Mouse (Mus musculus) neural tube, embryonic 13.5 days (tissue): ENCODE data around the gene Cd3e. TPM values are rescaled to one million over a fixed set of nuclear protein-coding genes. Genes with fewer than 3 reads are reported as not detected.
A peak's percentile ranks its signal among the peaks of the same experiment; 100 is the strongest.

Experiments used
- ATAC-seq: fragments of 200-750 bp; cut with Nextera tagmentation; 2 replicates; pipeline ENCODE4 v1.8.0; 2017; ENCODE audit warnings: low read depth, mild to moderate bottlenecking, moderate TSS enrichment, moderate library complexity
- H3K27ac ChIP-seq: fragments of 300-500 bp; sonication (generic); replicated peaks from 2 replicates; pipeline ENCODE4 v1.5.1; 2015; ENCODE audit warnings: moderate library complexity, mild to moderate bottlenecking, inconsistent platforms
- H3K27me3 ChIP-seq: fragments of 300-500 bp; sonication (generic); 2 replicates; pipeline ENCODE4 v1.6.1; 2015; ENCODE audit warnings: mild to moderate bottlenecking, inconsistent platforms
- H3K36me3 ChIP-seq: fragments of 300-500 bp; sonication (generic); 2 replicates; pipeline ENCODE4 v1.6.1; 2015; ENCODE audit warnings: mild to moderate bottlenecking, inconsistent platforms
- H3K4me1 ChIP-seq: fragments of 300-500 bp; sonication (generic); replicated peaks from 2 replicates; pipeline ENCODE4 v1.6.1; 2015; ENCODE audit warnings: inconsistent platforms
- H3K4me2 ChIP-seq: fragments of 300-500 bp; sonication (generic); 2 replicates; pipeline ENCODE4 v1.6.1; 2015; ENCODE audit warnings: inconsistent platforms, mild to moderate bottlenecking, moderate library complexity
- H3K4me3 ChIP-seq: fragments of 300-500 bp; sonication (generic); 2 replicates; pipeline ENCODE4 v1.5.1; 2015; ENCODE audit warnings: mild to moderate bottlenecking, inconsistent platforms
- H3K9ac ChIP-seq: fragments of 300-500 bp; sonication (generic); 2 replicates; pipeline ENCODE4 v1.6.1; 2015; ENCODE audit warnings: moderate library complexity, mild to moderate bottlenecking, inconsistent platforms
- H3K9me3 ChIP-seq: fragments of 300-500 bp; sonication (generic); 2 replicates; pipeline ENCODE4 v1.6.1; 2016; ENCODE audit warnings: inconsistent platforms
- WGBS: fragments of 180-500 bp; shearing (Covaris S2); methylation state at CpG from one replicate; pipeline ENCODE4 v1.1.7; 2015; 5-methylcytosine and 5-hydroxymethylcytosine counted together
- polyA plus RNA-seq: library from polyadenylated mRNA; unstranded; fragments of >200 nt; fragmentation: Nextera tagmentation; extraction: Ambion mirVana; gene quantifications from 2 replicates; pipeline ENCODE4 v1.2.1, GENCODE M21; 2015

The Cd3e gene
- 0.32 TPM in 1 of 2 replicates, not detected in the other for polyA plus RNA-seq

DNA sequence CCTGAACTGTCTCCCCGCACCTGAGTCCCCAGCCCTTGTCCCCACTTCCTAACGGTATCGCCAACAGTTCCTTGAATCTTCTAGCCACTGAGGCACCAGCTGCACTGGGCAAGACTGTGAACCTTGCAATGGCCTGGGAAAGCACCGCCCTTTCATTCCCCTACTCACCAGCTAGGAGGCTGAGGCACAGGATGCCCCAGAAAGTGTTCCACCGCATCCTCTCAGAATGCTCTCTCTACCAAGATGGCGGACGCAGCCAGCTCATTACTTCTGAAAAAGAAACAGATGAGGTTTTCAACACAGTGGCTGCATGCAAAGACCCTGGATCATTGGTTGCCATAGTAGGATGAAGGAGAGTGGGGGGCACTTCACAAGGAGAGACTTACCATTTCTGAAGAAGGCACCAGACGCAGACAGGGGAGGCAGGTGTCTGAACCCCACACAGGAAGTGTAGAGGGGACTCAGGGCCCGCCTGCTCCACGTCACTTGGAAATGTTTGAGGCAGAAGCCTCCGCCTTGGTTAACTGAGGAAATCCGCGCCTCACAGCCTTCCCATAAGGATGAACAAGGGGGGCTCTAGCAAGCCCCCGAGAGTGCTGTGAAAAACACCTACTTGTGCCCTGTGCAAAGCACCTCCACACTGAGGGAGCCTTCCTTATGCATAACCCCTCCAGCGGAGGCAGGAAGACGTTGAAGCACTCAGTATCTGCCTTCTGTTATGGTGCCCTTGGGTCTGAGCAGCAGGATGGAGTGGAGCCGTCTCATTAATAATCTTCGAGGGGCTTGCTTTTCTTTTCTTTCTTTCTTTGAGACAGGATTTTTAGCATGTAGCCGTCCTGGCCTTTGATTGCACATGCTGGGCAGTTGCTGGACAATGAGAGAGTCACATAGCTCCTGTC, at the start of gene Cd3e:
Gene Cd3e (minus strand): TSS at position 448 of the 899 bp plus-strand sequence.
- H3K36me3 ChIP-seq = no peaks in the 10 kb centered on the region
- no peaks in the 10 kb centered on the region for H3K9me3 ChIP-seq
- H3K27ac ChIP-seq = no peak within 1 kb of the TSS
- no peaks in the 10 kb centered on the region for H3K4me1 ChIP-seq
- no peak within 1 kb of the TSS for H3K4me2 ChIP-seq
- WGBS = 86% methylated on average over 19 of the region's 19 CpGs
- no peak for ATAC-seq
- no peak within 1 kb of the TSS for H3K4me3 ChIP-seq
- no peak within 1 kb of the TSS for H3K9ac ChIP-seq
- no peaks in the 10 kb centered on the region for H3K27me3 ChIP-seq

GRCm38 (mm10) chr9:45058304-45058940, 49.0 kb upstream of the Cd3e start:
- Histone ChIP-seq H3K9ac (no peak overlapping the region), H3K4me3 (no peak overlapping the region), H3K36me3 (no peaks in the 10 kb centered on the region), H3K4me2 (no peak overlapping the region), H3K9me3 (no peaks in the 10 kb centered on the region), H3K27me3 (peaks cover 56% of the 10 kb centered on the region), H3K27ac (no peak overlapping the region), H3K4me1 (0 out of 2 replicates have a peak, but pooled peaks cover 5% of the 10 kb centered on the region)
- WGBS = 59% methylated on average over 5 of the region's 5 CpGs
- no peak for ATAC-seq

GRCm38 (mm10) chr9:45055082-45055713, 45.8 kb upstream of the Cd3e start, which contains the start of gene Mpzl3:
Gene Mpzl3, plus strand, starts transcription at chr9:45055186.
- Histone ChIP-seq H3K4me2 (peak within 1 kb of the TSS; percentile 65), H3K9me3 (no peaks in the 10 kb centered on the region), H3K36me3 (no peaks in the 10 kb centered on the region), H3K9ac (peak within 1 kb of the TSS; percentile 71), H3K27ac (peak within 1 kb of the TSS; percentile 100), H3K27me3 (peaks cover 65% of the 10 kb centered on the region), H3K4me3 (peak within 1 kb of the TSS; percentile 67), H3K4me1 (0 out of 2 replicates have a peak, but pooled peaks cover 5% of the 10 kb centered on the region)
- under 1% methylated on average over 33 of the region's 33 CpGs for WGBS
- peak; percentile 99 for ATAC-seq

- H3K36me3 ChIP-seq = no peaks in the 10 kb centered on the region
- no peak for ATAC-seq
- peaks cover 43% of the 10 kb centered on the region for H3K27me3 ChIP-seq
Observed at GRCm38 (mm10) chr9:45050301-45050700, 40.9 kb upstream of the Cd3e start.

GRCm38 (mm10) chr9:45049731-45050130, 40.3 kb upstream of the Cd3e start:
- Histone ChIP-seq H3K27ac (no peak overlapping the region), H3K4me2 (no peak overlapping the region), H3K9me3 (no peaks in the 10 kb centered on the region), H3K4me3 (no peak overlapping the region), H3K4me1 (0 out of 2 replicates have a peak, but pooled peaks cover 5% of the 10 kb centered on the region), H3K9ac (no peak overlapping the region), H3K27me3 (peaks cover 48% of the 10 kb centered on the region), H3K36me3 (no peaks in the 10 kb centered on the region)
- 95% methylated on average over 1 of the region's 1 CpGs for WGBS
- ATAC-seq = no peak

More at GRCm38 (mm10) chr9:45050301-45050700, 40.9 kb upstream of the Cd3e start:
- no peak overlapping the region for H3K4me2 ChIP-seq
- no peaks in the 10 kb centered on the region for H3K9me3 ChIP-seq
- no peak overlapping the region for H3K9ac ChIP-seq
- H3K4me1 ChIP-seq = 0 out of 2 replicates have a peak, but pooled peaks cover 5% of the 10 kb centered on the region
- no peak overlapping the region for H3K27ac ChIP-seq
- 87% methylated on average over 2 of the region's 2 CpGs for WGBS
- H3K4me3 ChIP-seq = no peak overlapping the region

GRCm38 (mm10) chr9:45048511-45048910, 39.1 kb upstream of the Cd3e start:
- WGBS = 30% methylated on average over 4 of the region's 4 CpGs
- no peaks in the 10 kb centered on the region for H3K4me1 ChIP-seq
- H3K4me3 ChIP-seq = no peak overlapping the region
- H3K4me2 ChIP-seq = no peak overlapping the region
- H3K36me3 ChIP-seq = no peaks in the 10 kb centered on the region
- no peak for ATAC-seq
- no peak overlapping the region for H3K9ac ChIP-seq
- H3K27me3 ChIP-seq = peaks cover 54% of the 10 kb centered on the region
- no peaks in the 10 kb centered on the region for H3K9me3 ChIP-seq
- H3K27ac ChIP-seq = no peak overlapping the region

- Histone ChIP-seq H3K4me2 (no peak overlapping the region), H3K9me3 (no peaks in the 10 kb centered on the region), H3K4me1 (no peaks in the 10 kb centered on the region), H3K27me3 (peaks cover 57% of the 10 kb centered on the region), H3K9ac (no peak overlapping the region), H3K27ac (no peak overlapping the region), H3K4me3 (no peak overlapping the region), H3K36me3 (no peaks in the 10 kb centered on the region)
- WGBS = 92% methylated on average over 16 of the region's 16 CpGs
- ATAC-seq = no peak
Observed at GRCm38 (mm10) chr9:45046973-45047372, 37.5 kb upstream of the Cd3e start.

DNA sequence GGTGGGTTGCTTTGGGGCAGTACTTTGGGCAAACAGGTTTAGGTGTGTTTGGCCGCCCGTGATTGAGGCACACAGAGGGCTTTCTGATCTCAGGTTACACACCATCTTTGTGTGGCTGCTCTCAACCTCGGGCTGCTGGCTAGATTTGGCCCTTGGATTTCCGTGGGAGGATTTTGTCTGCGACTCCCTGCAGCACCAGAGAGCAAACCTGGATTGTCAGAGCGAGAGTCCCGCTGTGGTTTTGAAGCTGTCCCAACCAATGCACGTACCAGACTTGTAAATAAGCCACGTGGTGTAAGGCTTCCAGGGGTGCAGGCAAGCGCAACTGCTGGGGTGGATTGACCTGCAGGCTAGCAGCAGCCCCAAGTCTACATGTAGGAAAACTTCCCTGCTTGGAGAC, 33.5 kb upstream of the Cd3e start:
- Histone ChIP-seq H3K4me1 (peaks cover 10% of the 10 kb centered on the region; the same call in 1 of the 2 replicates), H3K4me2 (peak overlapping the region; percentile 21; the same call in 1 of the 2 replicates), H3K27me3 (peaks cover 75% of the 10 kb centered on the region), H3K27ac (no peak overlapping the region), H3K9ac (no peak overlapping the region), H3K9me3 (no peaks in the 10 kb centered on the region), H3K4me3 (0 out of 2 replicates have a peak overlapping the region, but pooled peaks have one; percentile 11), H3K36me3 (no peaks in the 10 kb centered on the region)
- no peak for ATAC-seq
- WGBS = 1% methylated on average over 10 of the region's 10 CpGs

- 4% methylated on average over 20 of the region's 20 CpGs for WGBS
- Histone ChIP-seq H3K4me1 (peaks cover 10% of the 10 kb centered on the region; the same call in 1 of the 2 replicates), H3K4me2 (peak overlapping the region; percentile 21; the same call in 1 of the 2 replicates), H3K36me3 (no peaks in the 10 kb centered on the region), H3K9ac (no peak overlapping the region), H3K27ac (no peak overlapping the region), H3K9me3 (no peaks in the 10 kb centered on the region), H3K27me3 (peaks cover 78% of the 10 kb centered on the region), H3K4me3 (0 out of 2 replicates have a peak overlapping the region, but pooled peaks have one; percentile 11)
- ATAC-seq = no peak
Observed at GRCm38 (mm10) chr9:45042056-45042720, 32.8 kb upstream of the Cd3e start.

DNA sequence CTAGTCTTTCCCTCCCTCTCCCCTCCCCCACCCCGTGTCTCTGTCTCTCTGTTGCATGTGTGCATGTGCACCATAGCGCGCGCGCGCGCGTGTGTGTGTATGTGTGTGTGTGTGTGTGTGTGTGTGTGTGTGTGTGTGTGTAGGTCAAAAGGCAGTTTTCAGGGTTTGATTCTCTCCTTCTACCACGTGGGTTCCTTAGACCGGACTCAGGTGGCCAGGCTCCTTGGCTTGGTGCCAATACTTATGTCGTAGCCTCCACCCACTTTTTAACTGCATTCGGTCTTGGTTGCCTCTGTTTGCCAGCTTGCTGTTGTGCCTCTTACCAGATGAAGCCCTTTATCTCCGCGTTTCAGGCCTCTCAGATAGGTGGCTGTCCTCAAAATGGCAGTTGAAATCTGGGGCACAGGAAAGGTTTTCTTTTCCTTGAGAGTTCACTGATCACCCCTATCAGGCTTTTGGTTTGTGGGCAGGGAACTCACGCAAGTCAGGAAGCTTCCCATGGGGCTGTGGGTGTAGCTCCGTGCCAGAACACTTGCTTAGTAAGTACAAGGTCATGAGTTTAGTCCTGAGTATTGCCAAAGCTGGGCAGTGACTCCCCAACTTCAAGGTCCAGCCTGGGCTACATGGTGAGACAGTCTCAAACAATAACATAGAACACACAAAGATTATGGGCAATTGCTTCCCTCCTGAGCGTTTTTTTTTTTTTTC, 31.9 kb upstream of the Cd3e start:
- no peak overlapping the region for H3K9ac ChIP-seq
- no peak overlapping the region for H3K27ac ChIP-seq
- peaks cover 79% of the 10 kb centered on the region for H3K27me3 ChIP-seq
- peaks cover 10% of the 10 kb centered on the region; the same call in 1 of the 2 replicates for H3K4me1 ChIP-seq
- H3K4me3 ChIP-seq = no peak overlapping the region
- no peaks in the 10 kb centered on the region for H3K36me3 ChIP-seq
- ATAC-seq = no peak
- peak overlapping the region; percentile 21; the same call in 1 of the 2 replicates for H3K4me2 ChIP-seq
- no peaks in the 10 kb centered on the region for H3K9me3 ChIP-seq
- WGBS = 25% methylated on average over 14 of the region's 17 CpGs
